Mouse (Mus musculus) megakaryocyte, embryonic 14.5 days (primary cell): ENCODE data around the gene Cyp2j9. TPM values are rescaled to one million over a fixed set of nuclear protein-coding genes. Genes with fewer than 3 reads are reported as not detected.

Source experiments
- H3K27me3 ChIP-seq: replicated peaks from 2 replicates; pipeline ENCODE3; 2012; ENCODE audit warnings: inconsistent platforms
- H3K36me3 ChIP-seq: replicated peaks from 2 replicates; pipeline ENCODE3; 2012; ENCODE audit warnings: low read length, inconsistent platforms, mixed read lengths
- H3K4me1 ChIP-seq: 2 replicates; pipeline ENCODE4 v1.6.1; 2012; ENCODE audit warnings: inconsistent platforms
- H3K4me3 ChIP-seq: replicated peaks from 2 replicates; pipeline ENCODE3; 2012; ENCODE audit warnings: moderate library complexity, mild to moderate bottlenecking, inconsistent platforms
- H3K9me3 ChIP-seq: 2 replicates; pipeline ENCODE4 v1.6.1; 2012; ENCODE audit warnings: inconsistent platforms
- FLI1 ChIP-seq: IDR thresholded peaks from 2 replicates; pipeline ENCODE4 v1.6.1; 2012; ENCODE audit warnings: low read length, inconsistent platforms, mixed read lengths
- GATA1 ChIP-seq: IDR thresholded peaks from 3 replicates; pipeline ENCODE4 v1.6.1; 2012; ENCODE audit warnings: mixed read lengths, low read length, inconsistent platforms, borderline replicate concordance
- polyA plus RNA-seq: library from polyadenylated mRNA; stranded (reverse); fragments of >175 nt; gene quantifications from 2 replicates; pipeline ENCODE4 v1.2.3, GENCODE M21; 2012; ENCODE audit warnings: low replicate concordance; ENCODE audit not compliant: insufficient read depth

The Cyp2j9 gene
- polyA plus RNA-seq, 1 experiment: not detected

- H3K36me3 ChIP-seq: no peaks in the 10 kb centered on the region
These were observed 31.6 kb downstream of the Cyp2j9 start for GRCm38 (mm10) chr4:96559781-96560180.

GRCm38 (mm10) chr4:96553133-96553819 lies 38.1 kb downstream of the Cyp2j9 start, which contains the start of gene Cyp2j6:
Cyp2j6 (minus strand) TSS chr4:96553661.
- peak within 1 kb of the TSS; percentile 90 for H3K4me3 ChIP-seq
- H3K36me3 ChIP-seq: no peaks in the 10 kb centered on the region
- H3K9me3 ChIP-seq: no peaks in the 10 kb centered on the region
- TF ChIP-seq FLI1: no peak
- H3K4me1 ChIP-seq: peaks cover 6% of the 10 kb centered on the region; the same call in 1 of the 2 replicates
- H3K27me3 ChIP-seq: no peaks in the 10 kb centered on the region

More at GRCm38 (mm10) chr4:96559781-96560180, 31.6 kb downstream of the Cyp2j9 start:
- no peak overlapping the region for H3K4me3 ChIP-seq
- H3K4me1 ChIP-seq: no peaks in the 10 kb centered on the region
- no peaks in the 10 kb centered on the region for H3K9me3 ChIP-seq
- no peaks in the 10 kb centered on the region for H3K27me3 ChIP-seq
- TF ChIP-seq FLI1 (no peak), GATA1 (no peak)

GRCm38 (mm10) chr4:96551619-96552018 lies 39.8 kb downstream of the Cyp2j9 start:
- Histone ChIP-seq H3K36me3 (no peaks in the 10 kb centered on the region), H3K9me3 (no peaks in the 10 kb centered on the region), H3K27me3 (no peaks in the 10 kb centered on the region), H3K4me3 (no peak overlapping the region), H3K4me1 (peaks cover 6% of the 10 kb centered on the region; the same call in 1 of the 2 replicates)
- TF ChIP-seq FLI1 (no peak), GATA1 (no peak)

GRCm38 (mm10) chr4:96545976-96546375 lies 45.4 kb downstream of the Cyp2j9 start:
- TF ChIP-seq FLI1: no peak
- no peak for TF ChIP-seq GATA1
- H3K4me3 ChIP-seq: no peak overlapping the region
- no peaks in the 10 kb centered on the region for H3K36me3 ChIP-seq
- no peaks in the 10 kb centered on the region for H3K9me3 ChIP-seq
- H3K27me3 ChIP-seq: no peaks in the 10 kb centered on the region
- no peaks in the 10 kb centered on the region for H3K4me1 ChIP-seq

GRCm38 (mm10) chr4:96525772-96526171 lies 65.6 kb downstream of the Cyp2j9 start:
- no peak for TF ChIP-seq GATA1
- Histone ChIP-seq H3K4me1 (no peaks in the 10 kb centered on the region), H3K4me3 (no peak overlapping the region), H3K36me3 (no peaks in the 10 kb centered on the region), H3K9me3 (no peaks in the 10 kb centered on the region), H3K27me3 (no peaks in the 10 kb centered on the region)

- Histone ChIP-seq H3K9me3 (no peaks in the 10 kb centered on the region), H3K36me3 (no peaks in the 10 kb centered on the region), H3K4me3 (no peak overlapping the region), H3K4me1 (no peaks in the 10 kb centered on the region), H3K27me3 (no peaks in the 10 kb centered on the region)
- TF ChIP-seq GATA1: no peak
- no peak for TF ChIP-seq FLI1
These were observed 69.1 kb downstream of the Cyp2j9 start for GRCm38 (mm10) chr4:96522256-96522655.

Other genes starting within 250 kb of the Cyp2j9 start
- not detected in 2 replicates for gene Cyp2j11, start 242.9 kb downstream of the Cyp2j9 start, polyA plus RNA-seq
- not detected in 2 replicates for gene Cyp2j8, start 84.2 kb downstream of the Cyp2j9 start, polyA plus RNA-seq
- not detected in 2 replicates for gene Cyp2j6, start 37.9 kb downstream of the Cyp2j9 start, polyA plus RNA-seq
- not detected in 2 replicates for gene Cyp2j5, start 72.6 kb upstream of the Cyp2j9 start, polyA plus RNA-seq
- not detected in 2 replicates for gene Gm12695, start 193.6 kb upstream of the Cyp2j9 start, polyA plus RNA-seq